Mouse (Mus musculus): ENCODE results near the gene Foxj1. TPM values are rescaled to one million over a fixed set of nuclear protein-coding genes. Genes with fewer than 3 reads are reported as not detected.

The Foxj1 gene
- 121 and 144 TPM in 2 replicates for polyA plus RNA-seq (2012; rRNA removed)

GRCm38 (mm10) chr11:116335244-116336036, at the start of gene Foxj1:
Gene Foxj1 (minus strand): TSS chr11:116335399.

GRCm38 (mm10) chr11:116307019-116307725, 28.0 kb downstream of the Foxj1 start, which contains the start of gene Exoc7:
Gene Exoc7 (minus strand): TSS chr11:116307233.

GRCm38 (mm10) chr11:116280751-116281663, 54.2 kb downstream of the Foxj1 start, which contains the start of gene Galr2:
Gene Galr2 (plus strand): TSS chr11:116280939.

Other genes starting within 250 kb of the Foxj1 start
- gene Wbp2, start 248.4 kb downstream of the Foxj1 start, polyA plus RNA-seq (2012; rRNA removed) = 238 and 344 TPM in 2 replicates
- 72.1 and 83.3 TPM in 2 replicates for gene Trim47, start 208.2 kb downstream of the Foxj1 start, polyA plus RNA-seq (2012; rRNA removed)
- 16.1 and 17.8 TPM in 2 replicates for gene Trim65, start 204.3 kb downstream of the Foxj1 start, polyA plus RNA-seq (2012; rRNA removed)
- gene Mrpl38, start 196.5 kb downstream of the Foxj1 start, polyA plus RNA-seq (2012; rRNA removed) = 50.6 and 52.5 TPM in 2 replicates
- gene Fbf1, start 167.2 kb downstream of the Foxj1 start, polyA plus RNA-seq (2012; rRNA removed) = 40.9 and 43.2 TPM in 2 replicates
- 27.9 and 37.2 TPM in 2 replicates for gene Ten1, start 136.5 kb downstream of the Foxj1 start, polyA plus RNA-seq (2012; rRNA removed)
- 31.6 and 41.8 TPM in 2 replicates for gene Acox1, start 136.4 kb downstream of the Foxj1 start, polyA plus RNA-seq (2012; rRNA removed)
- gene Evpl, start 97.3 kb downstream of the Foxj1 start, polyA plus RNA-seq (2012; rRNA removed) = 2.8 and 3.7 TPM in 2 replicates
- 51.8 and 68.0 TPM in 2 replicates for gene Srp68, start 61.2 kb downstream of the Foxj1 start, polyA plus RNA-seq (2012; rRNA removed)
- 3.4 and 3.8 TPM in 2 replicates for gene Galr2, start 54.5 kb downstream of the Foxj1 start, polyA plus RNA-seq (2012; rRNA removed)
- gene Exoc7, start 28.2 kb downstream of the Foxj1 start, polyA plus RNA-seq (2012; rRNA removed) = 34.9 and 36.3 TPM in 2 replicates
- 5.1 and 6.4 TPM in 2 replicates for gene Rnf157, start 77.6 kb upstream of the Foxj1 start, polyA plus RNA-seq (2012; rRNA removed)
- 145 and 174 TPM in 2 replicates for gene Ubald2, start 98.7 kb upstream of the Foxj1 start, polyA plus RNA-seq (2012; rRNA removed)
- 0.93 and 1.9 TPM in 2 replicates for gene Qrich2, start 130.8 kb upstream of the Foxj1 start, polyA plus RNA-seq (2012; rRNA removed)
- gene Prpsap1, start 158.8 kb upstream of the Foxj1 start, polyA plus RNA-seq (2012; rRNA removed) = 218 and 285 TPM in 2 replicates
- gene Sphk1, start 195.5 kb upstream of the Foxj1 start, polyA plus RNA-seq (2012; rRNA removed) = 31.4 and 33.0 TPM in 2 replicates
- gene Ube2o, start 246.0 kb upstream of the Foxj1 start, polyA plus RNA-seq (2012; rRNA removed) = 43.3 and 43.5 TPM in 2 replicates

All from ovary, adult 2 months (tissue).